Mouse (Mus musculus): ENCODE measurements around the gene Olfr12. TPM values are rescaled to one million over a fixed set of nuclear protein-coding genes. Genes with fewer than 3 reads are reported as not detected.

Gene Olfr12
- polyA plus RNA-seq, 1 experiment from 2014 or later: not detected

GRCm38 (mm10) chr1:92647752-92648151, 30.2 kb downstream of the Olfr12 start:
- Histone ChIP-seq H3K9me3 (ENCODE audit: control insufficient read depth, low read length) (no peaks in the 10 kb centered on the region), H3K4me3 (ENCODE audit: control insufficient read depth in 1 of 2, insufficient read depth in 1 of 2, low read depth in 1 of 2, low read length in 2 of 2) (no peak overlapping the region), H3K4me2 (ENCODE audit: low read length) (peak overlapping the region; percentile 26; the same call in 1 of the 2 replicates), H3K36me3 (ENCODE audit: control insufficient read depth, insufficient read depth, low read length) (no peaks in the 10 kb centered on the region), H3K27ac (replicated peaks in 1 of 2; ENCODE audit: control insufficient read depth in 1 of 2, insufficient read depth in 1 of 2, low read depth in 2 of 2, low read length in 2 of 2) (no peak overlapping the region), H3K4me1 (ENCODE audit: control insufficient read depth in 2 of 2, insufficient read depth in 2 of 2, low read length in 2 of 2) (peaks cover 0 to 4% of the 10 kb centered on the region in 2 experiments; a peak in 2 of 4 replicates), H3K27me3 (ENCODE audit: control insufficient read depth, insufficient read depth, low read length) (0 out of 2 replicates have a peak, but pooled peaks cover 10% of the 10 kb centered on the region), H3K9ac (ENCODE audit: low read length) (no peak overlapping the region)
- WGBS: 7% methylated on average over 8 of the region's 8 CpGs
- no peak for ATAC-seq (ENCODE audit: insufficient number of reproducible peaks, insufficient read depth, low FRiP score, low read depth)

GRCm38 (mm10) chr1:92648197-92648596, 30.6 kb downstream of the Olfr12 start:
- Histone ChIP-seq H3K9me3 (ENCODE audit: control insufficient read depth, low read length) (no peaks in the 10 kb centered on the region), H3K4me2 (ENCODE audit: low read length) (peak overlapping the region; percentile 26; the same call in 1 of the 2 replicates), H3K27me3 (ENCODE audit: control insufficient read depth, insufficient read depth, low read length) (0 out of 2 replicates have a peak, but pooled peaks cover 10% of the 10 kb centered on the region), H3K4me1 (ENCODE audit: control insufficient read depth in 2 of 2, insufficient read depth in 2 of 2, low read length in 2 of 2) (peaks cover 0 to 4% of the 10 kb centered on the region in 2 experiments; a peak in 2 of 4 replicates), H3K9ac (ENCODE audit: low read length) (no peak overlapping the region), H3K36me3 (ENCODE audit: control insufficient read depth, insufficient read depth, low read length) (no peaks in the 10 kb centered on the region), H3K4me3 (ENCODE audit: control insufficient read depth in 1 of 2, insufficient read depth in 1 of 2, low read depth in 1 of 2, low read length in 2 of 2) (no peak overlapping the region), H3K27ac (replicated peaks in 1 of 2; ENCODE audit: control insufficient read depth in 1 of 2, insufficient read depth in 1 of 2, low read depth in 2 of 2, low read length in 2 of 2) (no peak overlapping the region)
- WGBS: 44% methylated on average over 10 of the region's 10 CpGs
- ATAC-seq (ENCODE audit: insufficient number of reproducible peaks, insufficient read depth, low FRiP score, low read depth): no peak

GRCm38 (mm10) chr1:92648673-92649072, 31.1 kb downstream of the Olfr12 start, which contains the start of gene Otos:
TSS of gene Otos (minus strand) at chr1:92648841.
- 0 out of 2 replicates have a peak, but pooled peaks cover 10% of the 10 kb centered on the region for H3K27me3 ChIP-seq (ENCODE audit: control insufficient read depth, insufficient read depth, low read length)
- WGBS: 26% methylated on average over 8 of the region's 8 CpGs
- peaks cover 0 to 4% of the 10 kb centered on the region in 2 experiments; a peak in 2 of 4 replicates for H3K4me1 ChIP-seq (ENCODE audit: control insufficient read depth in 2 of 2, insufficient read depth in 2 of 2, low read length in 2 of 2)
- no peak within 1 kb of the TSS for H3K27ac ChIP-seq (replicated peaks in 1 of 2; ENCODE audit: control insufficient read depth in 1 of 2, insufficient read depth in 1 of 2, low read depth in 2 of 2, low read length in 2 of 2)
- no peak within 1 kb of the TSS for H3K9ac ChIP-seq (ENCODE audit: low read length)
- ATAC-seq (ENCODE audit: insufficient number of reproducible peaks, insufficient read depth, low FRiP score, low read depth): no peak
- no peaks in the 10 kb centered on the region for H3K36me3 ChIP-seq (ENCODE audit: control insufficient read depth, insufficient read depth, low read length)
- H3K4me3 ChIP-seq (ENCODE audit: control insufficient read depth in 1 of 2, insufficient read depth in 1 of 2, low read depth in 1 of 2, low read length in 2 of 2): no peak within 1 kb of the TSS
- H3K9me3 ChIP-seq (ENCODE audit: control insufficient read depth, low read length): no peaks in the 10 kb centered on the region
- H3K4me2 ChIP-seq (ENCODE audit: low read length): peak within 1 kb of the TSS; percentile 26; the same call in 1 of the 2 replicates

GRCm38 (mm10) chr1:92651467-92651866, 33.9 kb downstream of the Olfr12 start:
- no peak overlapping the region for H3K27ac ChIP-seq (replicated peaks in 1 of 2; ENCODE audit: control insufficient read depth in 1 of 2, insufficient read depth in 1 of 2, low read depth in 2 of 2, low read length in 2 of 2)
- H3K9ac ChIP-seq (ENCODE audit: low read length): no peak overlapping the region
- no peak for ATAC-seq (ENCODE audit: insufficient number of reproducible peaks, insufficient read depth, low FRiP score, low read depth)
- H3K4me2 ChIP-seq (ENCODE audit: low read length): no peak overlapping the region
- H3K27me3 ChIP-seq (ENCODE audit: control insufficient read depth, insufficient read depth, low read length): peaks cover 14% of the 10 kb centered on the region; the same call in 1 of the 2 replicates
- H3K4me1 ChIP-seq (ENCODE audit: control insufficient read depth in 2 of 2, insufficient read depth in 2 of 2, low read length in 2 of 2): peaks cover 0 to 4% of the 10 kb centered on the region in 2 experiments; a peak in 2 of 4 replicates
- 68% methylated on average over 3 of the region's 3 CpGs for WGBS
- no peaks in the 10 kb centered on the region for H3K36me3 ChIP-seq (ENCODE audit: control insufficient read depth, insufficient read depth, low read length)
- no peak overlapping the region for H3K4me3 ChIP-seq (ENCODE audit: control insufficient read depth in 1 of 2, insufficient read depth in 1 of 2, low read depth in 1 of 2, low read length in 2 of 2)
- H3K9me3 ChIP-seq (ENCODE audit: control insufficient read depth, low read length): no peaks in the 10 kb centered on the region

GRCm38 (mm10) chr1:92653179-92653578, 35.6 kb downstream of the Olfr12 start:
- no peak overlapping the region for H3K4me3 ChIP-seq (ENCODE audit: control insufficient read depth in 1 of 2, insufficient read depth in 1 of 2, low read depth in 1 of 2, low read length in 2 of 2)
- H3K9ac ChIP-seq (ENCODE audit: low read length): no peak overlapping the region
- no peaks in the 10 kb centered on the region for H3K36me3 ChIP-seq (ENCODE audit: control insufficient read depth, insufficient read depth, low read length)
- H3K4me2 ChIP-seq (ENCODE audit: low read length): no peak overlapping the region
- no peak for ATAC-seq (ENCODE audit: insufficient number of reproducible peaks, insufficient read depth, low FRiP score, low read depth)
- H3K4me1 ChIP-seq (ENCODE audit: control insufficient read depth in 2 of 2, insufficient read depth in 2 of 2, low read length in 2 of 2): peaks cover 0 to under 1% of the 10 kb centered on the region in 2 experiments; a peak in 2 of 4 replicates
- H3K27ac ChIP-seq (replicated peaks in 1 of 2; ENCODE audit: control insufficient read depth in 1 of 2, insufficient read depth in 1 of 2, low read depth in 2 of 2, low read length in 2 of 2): no peak overlapping the region
- H3K9me3 ChIP-seq (ENCODE audit: control insufficient read depth, low read length): no peaks in the 10 kb centered on the region
- peaks cover 7% of the 10 kb centered on the region; the same call in 1 of the 2 replicates for H3K27me3 ChIP-seq (ENCODE audit: control insufficient read depth, insufficient read depth, low read length)
- WGBS: 86% methylated on average over 3 of the region's 3 CpGs

GRCm38 (mm10) chr1:92654676-92655075, 37.1 kb downstream of the Olfr12 start:
- Histone ChIP-seq H3K36me3 (ENCODE audit: control insufficient read depth, insufficient read depth, low read length) (no peaks in the 10 kb centered on the region), H3K4me1 (ENCODE audit: control insufficient read depth in 2 of 2, insufficient read depth in 2 of 2, low read length in 2 of 2) (no peaks in the 10 kb centered on the region), H3K9ac (ENCODE audit: low read length) (no peak overlapping the region), H3K4me3 (ENCODE audit: control insufficient read depth in 1 of 2, insufficient read depth in 1 of 2, low read depth in 1 of 2, low read length in 2 of 2) (no peak overlapping the region), H3K27me3 (ENCODE audit: control insufficient read depth, insufficient read depth, low read length) (peaks cover 7% of the 10 kb centered on the region; the same call in 1 of the 2 replicates), H3K27ac (replicated peaks in 1 of 2; ENCODE audit: control insufficient read depth in 1 of 2, insufficient read depth in 1 of 2, low read depth in 2 of 2, low read length in 2 of 2) (no peak overlapping the region), H3K4me2 (ENCODE audit: low read length) (no peak overlapping the region), H3K9me3 (ENCODE audit: control insufficient read depth, low read length) (no peaks in the 10 kb centered on the region)
- 53% methylated on average over 2 of the region's 2 CpGs for WGBS
- no peak for ATAC-seq (ENCODE audit: insufficient number of reproducible peaks, insufficient read depth, low FRiP score, low read depth)

GRCm38 (mm10) chr1:92657025-92657820, 39.6 kb downstream of the Olfr12 start:
- no peak overlapping the region for H3K9ac ChIP-seq (ENCODE audit: low read length)
- H3K27me3 ChIP-seq (ENCODE audit: control insufficient read depth, insufficient read depth, low read length): peaks cover 4% of the 10 kb centered on the region; the same call in 1 of the 2 replicates
- H3K36me3 ChIP-seq (ENCODE audit: control insufficient read depth, insufficient read depth, low read length): no peaks in the 10 kb centered on the region
- H3K27ac ChIP-seq (replicated peaks in 1 of 2; ENCODE audit: control insufficient read depth in 1 of 2, insufficient read depth in 1 of 2, low read depth in 2 of 2, low read length in 2 of 2): no peak overlapping the region
- no peaks in the 10 kb centered on the region for H3K9me3 ChIP-seq (ENCODE audit: control insufficient read depth, low read length)
- no peaks in the 10 kb centered on the region for H3K4me1 ChIP-seq (ENCODE audit: control insufficient read depth in 2 of 2, insufficient read depth in 2 of 2, low read length in 2 of 2)
- H3K4me3 ChIP-seq (ENCODE audit: control insufficient read depth in 1 of 2, insufficient read depth in 1 of 2, low read depth in 1 of 2, low read length in 2 of 2): no peak overlapping the region
- no peak for ATAC-seq (ENCODE audit: insufficient number of reproducible peaks, insufficient read depth, low FRiP score, low read depth)
- no peak overlapping the region for H3K4me2 ChIP-seq (ENCODE audit: low read length)
- 76% methylated on average over 11 of the region's 11 CpGs for WGBS

All from heart, embryonic 14.5 days (tissue).